Mouse (Mus musculus) forebrain, embryonic 15.5 days (tissue): ENCODE measurements at regions not wholly inside any gene's neighbourhood (a gene's known extent, or its start where the extent isn't known, plus 50 kb on each side); places are given as distances from the start of the nearest gene placed in this dataset.

ENCODE experiments used
- ATAC-seq: fragments of 200-750 bp; cut with Nextera tagmentation; replicated peaks from 2 replicates; pipeline ENCODE4 v1.8.0; 2017; ENCODE audit warnings: mild to moderate bottlenecking, moderate TSS enrichment, moderate library complexity
- H3K27ac ChIP-seq: fragments of 300-500 bp; sonication (generic); replicated peaks from 2 replicates; pipeline ENCODE4 v1.5.1; 2015; ENCODE audit warnings: mild to moderate bottlenecking, inconsistent platforms
- H3K27me3 ChIP-seq: fragments of 300-500 bp; sonication (generic); 2 replicates; pipeline ENCODE4 v1.6.1; 2015; ENCODE audit warnings: inconsistent platforms
- H3K36me3 ChIP-seq: fragments of 300-500 bp; sonication (generic); 2 replicates; pipeline ENCODE4 v1.6.1; 2015; ENCODE audit warnings: mild to moderate bottlenecking, inconsistent platforms
- H3K4me1 ChIP-seq: fragments of 300-500 bp; sonication (generic); 2 replicates; pipeline ENCODE4 v1.6.1; 2015; ENCODE audit warnings: inconsistent platforms
- H3K4me2 ChIP-seq: fragments of 300-500 bp; sonication (generic); replicated peaks from 2 replicates; pipeline ENCODE4 v1.6.1; 2015; ENCODE audit warnings: mild to moderate bottlenecking, inconsistent platforms
- H3K4me3 ChIP-seq: fragments of 300-500 bp; sonication (generic); 2 replicates; pipeline ENCODE4 v1.5.1; 2015; ENCODE audit warnings: mild to moderate bottlenecking, inconsistent platforms
- H3K9ac ChIP-seq: fragments of 300-500 bp; sonication (generic); replicated peaks from 2 replicates; pipeline ENCODE4 v1.6.1; 2015; ENCODE audit warnings: mild to moderate bottlenecking, inconsistent platforms
- H3K9me3 ChIP-seq: fragments of 300-500 bp; sonication (generic); 2 replicates; pipeline ENCODE4 v1.6.1; 2016; ENCODE audit warnings: inconsistent platforms
- WGBS: fragments of 180-500 bp; shearing (Covaris S2); methylation state at CpG from one replicate; pipeline ENCODE4 v1.1.7; 2015; ENCODE audit warnings: mixed read lengths; 5-methylcytosine and 5-hydroxymethylcytosine counted together

DNA sequence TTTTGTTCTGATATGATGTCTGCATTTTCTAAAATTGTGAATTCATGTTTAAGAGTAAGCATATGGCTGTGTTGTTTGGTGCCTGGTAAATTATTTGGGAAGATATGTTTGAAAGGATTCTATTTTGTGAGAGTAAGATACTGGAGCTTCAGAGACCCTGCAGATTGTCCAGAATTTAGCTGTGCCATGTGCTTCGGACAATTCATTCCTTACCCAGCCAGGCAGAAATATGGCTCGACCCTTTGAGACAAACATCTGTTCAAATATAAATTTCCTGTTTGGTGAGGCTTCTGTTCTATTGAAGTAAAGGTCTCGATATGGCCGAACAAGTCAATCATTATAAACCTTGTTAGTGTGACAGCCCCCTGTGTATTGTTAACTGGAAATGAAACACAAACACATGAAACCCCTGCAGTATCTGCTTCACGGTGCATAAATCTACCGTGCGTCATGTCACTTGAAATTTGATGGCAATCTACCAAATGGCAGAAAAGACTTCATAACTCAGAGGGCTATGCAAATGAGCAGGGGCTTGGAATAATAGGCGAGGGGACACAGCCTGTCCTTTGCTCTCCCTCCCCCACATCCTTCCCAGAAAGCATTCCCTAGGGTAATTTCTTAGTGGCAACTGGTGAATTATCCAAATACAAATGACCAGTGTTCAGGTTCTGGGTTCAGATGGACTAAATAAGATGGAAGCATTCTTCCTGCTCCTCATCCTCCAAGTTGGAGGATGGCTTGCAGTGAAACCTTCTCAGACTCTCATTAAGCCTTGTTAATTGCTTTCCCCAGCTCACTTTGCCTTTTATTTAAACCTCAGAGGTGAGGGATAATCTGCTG, 61.8 kb downstream of the Adcyap1 start:
- Histone ChIP-seq H3K36me3 (no peaks in the 10 kb centered on the region), H3K4me1 (peaks cover 18% of the 10 kb centered on the region), H3K9me3 (no peaks in the 10 kb centered on the region), H3K4me2 (no peak overlapping the region), H3K27ac (peak overlapping the region; percentile 46), H3K27me3 (no peaks in the 10 kb centered on the region), H3K9ac (no peak overlapping the region), H3K4me3 (no peak overlapping the region)
- 15% methylated on average over 8 of the region's 8 CpGs for WGBS
- peak; percentile 95 for ATAC-seq

DNA sequence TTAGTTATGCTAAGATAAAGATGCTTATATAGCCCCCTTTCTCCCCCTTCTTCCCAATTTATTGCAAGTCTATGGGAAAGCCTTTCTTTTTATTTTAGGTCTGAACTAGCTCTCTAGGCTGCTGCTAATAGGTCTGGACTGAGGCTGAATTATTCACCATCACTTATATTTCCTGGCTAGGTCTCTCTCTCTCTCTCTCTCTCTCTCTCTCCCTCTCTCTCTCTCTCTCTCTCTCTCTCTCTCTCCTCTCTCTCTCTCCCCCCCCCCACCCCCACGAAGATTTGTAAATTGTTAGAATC, 62.3 kb downstream of the Adcyap1 start:
- no peaks in the 10 kb centered on the region for H3K27me3 ChIP-seq
- no peak overlapping the region for H3K4me3 ChIP-seq
- H3K4me1 ChIP-seq = peaks cover 18% of the 10 kb centered on the region
- ATAC-seq = peak; percentile 81
- H3K9me3 ChIP-seq = no peaks in the 10 kb centered on the region
- H3K9ac ChIP-seq = no peak overlapping the region
- WGBS = 18% methylated on average over 1 of the region's 1 CpGs
- H3K36me3 ChIP-seq = no peaks in the 10 kb centered on the region
- peak overlapping the region; percentile 46 for H3K27ac ChIP-seq
- H3K4me2 ChIP-seq = no peak overlapping the region

DNA sequence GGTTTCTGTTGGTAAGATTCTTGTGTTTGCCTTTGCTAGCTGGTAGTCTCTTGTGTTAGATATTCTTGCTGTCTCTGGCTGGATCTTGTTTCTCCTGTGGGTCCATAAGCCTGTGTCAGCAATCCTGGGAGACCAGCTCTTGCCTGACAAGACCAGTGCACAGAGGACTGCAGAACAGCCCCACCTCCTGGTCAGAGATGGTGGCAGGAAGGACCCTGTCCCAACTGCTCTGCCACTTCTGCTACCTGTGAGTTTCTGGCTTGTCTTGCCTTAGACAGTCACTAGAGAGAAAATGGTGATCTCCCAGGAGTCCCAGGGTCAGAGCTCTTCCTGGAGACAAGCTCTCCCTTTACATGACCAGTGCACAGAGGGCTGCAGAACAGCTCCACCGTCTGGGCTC, 107.3 kb downstream of the Adcyap1 start:
- H3K9me3 ChIP-seq = no peaks in the 10 kb centered on the region
- no peaks in the 10 kb centered on the region for H3K4me1 ChIP-seq
- no peak overlapping the region for H3K9ac ChIP-seq
- no peak overlapping the region for H3K27ac ChIP-seq
- ATAC-seq = no peak
- H3K27me3 ChIP-seq = no peaks in the 10 kb centered on the region
- H3K4me3 ChIP-seq = no peak overlapping the region
- H3K4me2 ChIP-seq = no peak overlapping the region
- 5% methylated on average over 1 of the region's 1 CpGs for WGBS
- H3K36me3 ChIP-seq = no peaks in the 10 kb centered on the region

DNA sequence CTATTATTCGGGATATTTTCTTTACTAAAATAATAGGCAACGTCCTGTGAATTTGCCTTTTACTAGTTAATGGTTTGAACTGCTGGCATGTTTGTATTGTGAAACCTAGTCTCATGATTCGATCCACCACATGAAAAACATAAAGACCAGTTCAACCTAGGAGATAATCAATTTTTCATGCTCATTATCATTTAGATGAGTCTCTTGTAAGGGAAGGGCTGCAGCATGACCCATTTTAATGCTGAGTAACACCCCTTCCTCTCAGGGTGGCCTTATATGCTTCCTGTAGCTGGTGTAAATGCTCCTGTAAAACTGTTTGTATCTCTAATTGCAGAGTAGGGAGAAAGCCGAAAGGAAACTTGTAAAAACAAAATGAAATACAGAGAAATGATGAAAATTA, 113.3 kb downstream of the Adcyap1 start:
- no peak for ATAC-seq
- 45% methylated on average over 4 of the region's 4 CpGs for WGBS

DNA sequence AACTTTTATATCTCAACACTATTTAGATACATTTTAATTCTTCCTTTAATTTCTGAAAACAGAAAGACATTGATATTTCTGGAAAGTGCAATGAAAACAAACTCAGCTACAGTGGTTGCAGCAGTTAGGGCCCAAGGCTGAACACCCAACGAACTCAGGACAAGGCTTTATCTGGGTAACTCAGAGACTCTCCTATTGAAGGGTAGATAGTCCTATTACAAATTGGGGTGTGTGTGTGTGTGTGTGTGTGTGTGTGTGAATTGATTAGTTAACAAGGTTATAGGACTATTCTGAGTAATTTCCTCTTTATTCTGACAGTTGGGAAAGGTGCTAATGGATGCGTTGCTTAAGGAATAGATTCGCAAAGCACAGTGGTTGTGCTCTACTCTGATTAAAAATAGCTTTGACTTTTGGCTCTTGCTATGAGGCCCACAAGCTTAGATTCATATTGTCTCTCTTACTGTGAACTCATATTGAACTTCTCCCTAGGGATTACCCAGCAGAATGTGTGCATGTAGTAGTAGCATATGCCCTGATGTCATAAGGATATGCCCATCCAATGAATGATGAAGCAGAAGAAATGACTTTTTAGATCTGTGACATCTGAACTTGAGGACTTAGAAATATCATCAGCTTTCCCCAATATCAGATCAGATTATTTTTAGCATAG, 114.0 kb downstream of the Adcyap1 start:
- Histone ChIP-seq H3K36me3 (no peaks in the 10 kb centered on the region), H3K27me3 (no peaks in the 10 kb centered on the region), H3K9ac (no peak overlapping the region), H3K4me3 (no peak overlapping the region), H3K9me3 (no peaks in the 10 kb centered on the region), H3K27ac (no peak overlapping the region), H3K4me2 (no peak overlapping the region), H3K4me1 (peaks cover 10% of the 10 kb centered on the region; the same call in 1 of the 2 replicates)
- WGBS = 51% methylated on average over 3 of the region's 3 CpGs
- ATAC-seq = peak; percentile 61

More for the DNA sequence above, 113.3 kb downstream of the Adcyap1 start:
- Histone ChIP-seq H3K4me2 (no peak overlapping the region), H3K27me3 (no peaks in the 10 kb centered on the region), H3K36me3 (no peaks in the 10 kb centered on the region), H3K9me3 (no peaks in the 10 kb centered on the region), H3K9ac (no peak overlapping the region), H3K4me1 (peaks cover 10% of the 10 kb centered on the region; the same call in 1 of the 2 replicates), H3K27ac (no peak overlapping the region), H3K4me3 (no peak overlapping the region)

DNA sequence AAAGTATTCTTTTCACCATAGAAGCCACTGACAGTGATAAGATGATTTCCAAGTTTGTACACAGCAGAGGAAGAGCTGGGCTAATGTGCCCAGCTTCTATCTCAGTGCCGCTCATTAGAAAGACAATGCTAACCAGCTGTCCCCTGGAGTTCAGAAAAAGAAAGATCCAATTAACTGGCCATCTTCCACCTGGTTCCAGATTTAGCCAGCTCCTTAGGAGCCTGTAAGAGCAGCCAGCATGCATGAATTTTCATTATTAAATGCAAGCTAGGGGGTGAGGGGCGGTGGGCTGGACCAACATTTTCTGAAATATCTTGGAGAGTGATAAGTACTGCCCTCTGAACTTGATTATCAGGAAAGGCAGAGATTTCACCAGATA, 114.5 kb downstream of the Adcyap1 start:
- WGBS = 35% methylated on average over 2 of the region's 2 CpGs
- Histone ChIP-seq H3K27ac (no peak overlapping the region), H3K36me3 (no peaks in the 10 kb centered on the region), H3K9me3 (no peaks in the 10 kb centered on the region), H3K4me1 (peaks cover 10% of the 10 kb centered on the region; the same call in 1 of the 2 replicates), H3K9ac (no peak overlapping the region), H3K4me3 (no peak overlapping the region), H3K27me3 (no peaks in the 10 kb centered on the region), H3K4me2 (no peak overlapping the region)
- peak; percentile 89 for ATAC-seq

DNA sequence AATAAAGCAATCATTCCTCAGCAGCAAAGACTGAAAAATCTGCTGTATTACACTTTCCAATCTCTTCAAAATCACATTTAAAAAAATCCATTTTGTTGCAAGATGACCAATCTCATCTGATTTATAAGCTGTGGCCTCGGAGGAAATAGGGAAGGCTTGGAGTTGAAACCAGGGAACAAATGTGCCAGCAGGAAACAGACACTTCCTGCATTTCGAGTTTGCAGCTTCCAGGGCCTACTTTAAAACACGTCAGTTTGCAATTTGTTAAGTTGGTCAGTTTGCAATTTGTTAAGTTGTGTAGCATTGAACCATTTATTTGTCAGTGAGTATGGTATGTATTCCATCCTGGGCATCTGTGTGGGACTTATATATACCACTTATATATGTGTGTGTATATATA, 115.3 kb downstream of the Adcyap1 start:
- 71% methylated on average over 3 of the region's 3 CpGs for WGBS

DNA sequence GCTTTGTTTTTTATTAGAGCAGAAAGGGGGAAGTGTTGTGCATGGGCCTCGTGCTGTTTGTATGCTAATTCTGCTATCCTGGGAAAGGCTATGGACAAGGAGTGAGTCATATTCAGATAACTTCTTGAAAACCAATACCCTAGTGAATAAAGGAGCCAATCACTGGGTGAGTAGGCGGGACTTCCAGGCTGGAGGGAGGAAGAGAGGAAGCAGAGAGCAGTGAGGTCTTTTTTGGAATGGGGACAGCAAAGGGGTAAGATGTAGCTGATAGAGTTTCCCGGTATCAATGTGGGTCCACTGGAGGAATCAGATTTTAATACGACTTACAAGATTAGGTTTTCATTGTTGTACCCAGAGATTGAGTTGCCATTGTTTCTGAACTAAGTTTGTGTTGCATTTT, 122.7 kb downstream of the Adcyap1 start:
- WGBS = 82% methylated on average over 4 of the region's 4 CpGs
- no peak overlapping the region for H3K4me3 ChIP-seq
- H3K4me1 ChIP-seq = no peaks in the 10 kb centered on the region
- no peaks in the 10 kb centered on the region for H3K36me3 ChIP-seq
- no peaks in the 10 kb centered on the region; the same call in 1 of the 2 replicates for H3K9me3 ChIP-seq
- ATAC-seq = no peak
- no peak overlapping the region for H3K27ac ChIP-seq
- H3K4me2 ChIP-seq = no peak overlapping the region
- no peaks in the 10 kb centered on the region for H3K27me3 ChIP-seq
- no peak overlapping the region for H3K9ac ChIP-seq

More for the DNA sequence above, 115.3 kb downstream of the Adcyap1 start:
- H3K4me3 ChIP-seq = no peak overlapping the region
- no peak for ATAC-seq
- H3K9ac ChIP-seq = no peak overlapping the region
- H3K9me3 ChIP-seq = no peaks in the 10 kb centered on the region; the same call in 1 of the 2 replicates
- no peak overlapping the region for H3K27ac ChIP-seq
- no peak overlapping the region for H3K4me2 ChIP-seq
- no peaks in the 10 kb centered on the region for H3K36me3 ChIP-seq
- no peaks in the 10 kb centered on the region for H3K27me3 ChIP-seq
- H3K4me1 ChIP-seq = peaks cover 10% of the 10 kb centered on the region; the same call in 1 of the 2 replicates

DNA sequence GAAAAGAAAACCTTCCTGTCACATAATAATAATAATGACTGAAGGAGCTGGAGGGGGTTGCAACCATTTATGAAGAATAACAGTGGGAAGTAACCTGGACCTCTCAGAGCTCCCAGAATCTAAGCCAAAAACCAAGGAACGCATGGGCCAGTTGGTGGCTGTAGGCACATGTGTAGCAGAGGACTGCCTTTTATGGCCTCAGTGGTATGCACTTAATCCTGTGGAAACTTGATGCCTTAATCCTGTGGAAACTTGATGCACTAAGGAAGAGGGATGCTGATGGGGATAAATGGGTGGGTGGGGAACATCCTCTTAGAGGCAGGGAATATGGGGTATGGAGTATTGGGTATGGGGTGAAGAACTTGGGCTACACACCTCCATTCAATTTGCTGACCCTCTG, 138.8 kb downstream of the Adcyap1 start:
- H3K4me1 ChIP-seq = no peaks in the 10 kb centered on the region
- WGBS = 93% methylated on average over 1 of the region's 1 CpGs
- no peaks in the 10 kb centered on the region for H3K36me3 ChIP-seq
- no peak overlapping the region for H3K9ac ChIP-seq
- no peaks in the 10 kb centered on the region for H3K9me3 ChIP-seq
- no peak overlapping the region for H3K27ac ChIP-seq
- no peak overlapping the region for H3K4me2 ChIP-seq
- no peak overlapping the region for H3K4me3 ChIP-seq
- no peaks in the 10 kb centered on the region for H3K27me3 ChIP-seq
- no peak for ATAC-seq

DNA sequence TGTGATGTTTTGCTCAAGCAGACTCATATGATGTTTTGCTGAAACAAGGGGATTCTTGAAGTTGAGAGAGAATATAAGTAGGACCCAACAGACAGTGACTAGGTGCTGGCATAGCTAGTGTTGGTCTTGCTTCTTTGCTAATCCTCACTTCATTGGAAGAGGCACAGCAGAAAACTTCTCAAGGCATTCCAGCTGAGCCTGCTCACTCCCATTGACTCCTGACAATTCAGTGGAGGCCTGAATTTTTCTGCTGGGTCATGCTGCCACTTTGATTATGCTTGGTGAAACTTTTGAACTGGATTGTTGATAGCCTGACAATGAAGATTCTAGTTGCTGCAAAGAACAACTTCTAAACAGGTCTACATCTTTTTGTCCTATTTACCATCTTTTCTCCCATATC, 156.4 kb downstream of the Adcyap1 start:
- Histone ChIP-seq H3K27ac (no peak overlapping the region), H3K9me3 (no peaks in the 10 kb centered on the region), H3K36me3 (no peaks in the 10 kb centered on the region), H3K4me2 (no peak overlapping the region), H3K27me3 (no peaks in the 10 kb centered on the region), H3K4me1 (no peaks in the 10 kb centered on the region), H3K4me3 (no peak overlapping the region), H3K9ac (no peak overlapping the region)
- no peak for ATAC-seq

DNA sequence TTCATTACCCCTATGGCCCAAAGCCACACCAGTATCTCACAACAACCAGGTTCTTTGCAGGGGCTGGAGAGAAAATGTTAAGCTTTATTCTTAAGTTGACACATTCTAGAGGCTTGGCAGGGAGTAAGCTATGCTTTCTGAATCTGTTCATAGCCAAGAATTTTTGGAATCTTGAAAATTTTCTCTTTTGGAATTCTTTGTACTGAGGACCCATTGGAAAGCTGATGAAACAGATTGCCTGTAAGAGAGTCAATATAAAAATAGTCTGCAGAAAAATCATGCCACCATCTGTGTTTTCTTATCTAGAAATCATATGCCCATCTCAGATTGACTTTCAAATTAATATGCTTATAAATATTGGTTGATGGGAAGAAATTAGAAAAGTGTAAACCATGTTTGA, 164.1 kb downstream of the Adcyap1 start:
- Histone ChIP-seq H3K36me3 (no peaks in the 10 kb centered on the region), H3K4me3 (no peak overlapping the region), H3K4me1 (no peaks in the 10 kb centered on the region), H3K9ac (no peak overlapping the region), H3K4me2 (no peak overlapping the region), H3K27ac (no peak overlapping the region), H3K9me3 (no peaks in the 10 kb centered on the region), H3K27me3 (no peaks in the 10 kb centered on the region)
- peak; percentile 32; the same call in 1 of the 2 replicates for ATAC-seq

DNA sequence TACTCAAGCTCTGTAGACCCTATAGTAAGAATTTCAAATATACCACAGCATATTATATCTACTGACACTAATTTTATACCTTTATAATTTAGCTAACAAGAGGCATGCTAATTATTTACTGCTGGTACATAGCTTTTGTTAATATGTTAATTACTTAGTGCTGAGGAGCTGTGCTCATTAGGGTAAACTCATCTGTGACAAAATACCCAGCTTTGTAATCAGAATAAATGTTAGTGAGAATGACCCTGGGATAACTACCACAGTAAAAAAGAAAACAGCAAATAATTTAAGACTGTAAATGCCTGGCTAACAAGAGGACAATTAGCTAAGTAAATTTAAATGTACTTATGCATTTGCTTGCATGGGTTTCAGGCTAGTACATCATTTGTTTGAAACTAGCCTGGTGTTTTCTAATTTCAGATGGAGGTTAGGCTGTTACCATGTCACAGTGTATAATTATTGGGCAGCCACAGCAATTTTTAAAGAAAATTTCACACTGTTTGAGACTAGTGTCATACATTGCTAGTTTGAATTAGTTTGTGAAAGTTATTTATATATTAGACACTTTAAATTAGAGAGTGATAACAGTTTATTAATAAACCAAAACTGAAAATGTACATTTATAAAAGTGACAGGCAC, 178.8 kb downstream of the Adcyap1 start:
- H3K36me3 ChIP-seq = no peaks in the 10 kb centered on the region
- no peaks in the 10 kb centered on the region for H3K27me3 ChIP-seq
- no peaks in the 10 kb centered on the region for H3K4me1 ChIP-seq
- no peak for ATAC-seq
- no peak overlapping the region for H3K9ac ChIP-seq
- no peak overlapping the region for H3K27ac ChIP-seq
- no peaks in the 10 kb centered on the region for H3K9me3 ChIP-seq
- no peak overlapping the region for H3K4me2 ChIP-seq
- no peak overlapping the region for H3K4me3 ChIP-seq
